Mouse (Mus musculus) MEL-GATA-1-ER (cell line): ENCODE measurements around the gene Mdfic.

ENCODE experiments used
- DNase-seq: peaks from one replicate; pipeline ENCODE4 v3.0.0-alpha.2; 2012; ENCODE audit warnings: low read depth; ENCODE audit errors: extremely low read depth

Mdfic gene

DNA sequence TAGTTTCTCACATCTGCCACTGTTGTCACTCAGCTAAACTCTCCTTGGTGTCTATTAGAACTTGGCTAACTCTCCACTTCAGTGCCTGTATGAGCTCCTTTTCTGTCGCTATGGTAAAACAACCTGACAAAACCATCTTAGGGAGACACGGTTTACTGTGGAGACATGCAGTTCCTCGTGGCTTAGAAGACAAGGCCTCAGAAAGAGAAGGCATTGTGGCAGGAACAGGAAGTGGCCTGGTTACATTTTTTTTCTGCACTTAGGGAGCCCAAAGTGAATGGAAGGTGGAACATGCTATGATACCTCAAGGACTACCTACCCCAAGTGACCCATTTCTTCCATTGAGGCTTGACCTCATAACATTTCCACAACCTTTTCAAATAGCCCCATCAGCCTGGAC lies 18.7 kb downstream of the Mdfic start:
- no peak for DNase-seq

DNA sequence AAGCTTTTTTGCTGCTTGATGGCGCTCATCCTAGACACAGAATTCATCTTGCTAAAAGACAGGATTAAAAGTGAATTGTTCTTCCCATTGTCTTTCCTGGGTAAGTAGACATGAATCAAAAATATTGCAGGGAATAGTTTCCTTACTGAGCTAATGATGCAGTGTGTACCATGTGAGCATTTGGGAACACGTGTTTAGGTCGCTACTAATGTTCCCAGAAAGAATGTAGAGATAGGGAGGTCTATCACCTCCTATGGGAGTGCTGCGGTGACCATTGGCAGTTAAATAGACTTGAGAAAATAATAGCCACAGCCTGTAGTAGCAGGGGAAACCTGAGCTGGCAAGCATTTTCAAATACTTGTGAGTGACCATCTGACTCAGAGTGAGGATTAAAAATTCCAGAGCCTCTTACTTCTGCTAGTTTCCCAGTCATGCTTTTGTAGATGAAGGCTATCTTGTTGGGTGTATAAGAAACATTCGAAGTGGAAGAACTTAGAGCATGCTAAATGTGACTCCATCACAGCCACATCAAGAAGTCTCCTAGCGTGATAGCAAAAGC lies 22.2 kb downstream of the Mdfic start:
- DNase-seq = no peak

- DNase-seq = no peak
These were observed 22.9 kb downstream of the Mdfic start for GRCm38 (mm10) chr6:15743291-15743792.

DNA sequence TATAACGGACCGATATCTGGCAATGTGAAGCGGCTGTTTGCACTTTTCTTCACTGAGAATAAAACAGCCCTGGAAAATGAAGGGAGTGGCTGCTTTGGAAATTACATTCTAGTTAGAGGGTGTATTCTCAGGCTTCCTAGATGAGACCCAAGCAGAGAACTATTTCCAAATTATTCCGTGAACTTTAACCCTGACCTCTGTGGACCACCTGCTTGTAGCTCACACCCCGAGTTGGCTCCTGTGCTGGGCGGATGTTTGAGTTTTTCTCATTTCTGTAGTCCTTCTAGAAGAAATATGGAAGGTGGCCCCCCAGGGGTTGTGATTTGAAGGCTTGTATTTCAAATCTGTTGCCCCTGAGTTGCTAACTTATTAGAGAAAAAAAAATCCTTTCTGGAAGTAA lies 23.3 kb downstream of the Mdfic start:
- no peak for DNase-seq

- no peak for DNase-seq
These were observed 24.9 kb downstream of the Mdfic start for GRCm38 (mm10) chr6:15745313-15745712.

DNA sequence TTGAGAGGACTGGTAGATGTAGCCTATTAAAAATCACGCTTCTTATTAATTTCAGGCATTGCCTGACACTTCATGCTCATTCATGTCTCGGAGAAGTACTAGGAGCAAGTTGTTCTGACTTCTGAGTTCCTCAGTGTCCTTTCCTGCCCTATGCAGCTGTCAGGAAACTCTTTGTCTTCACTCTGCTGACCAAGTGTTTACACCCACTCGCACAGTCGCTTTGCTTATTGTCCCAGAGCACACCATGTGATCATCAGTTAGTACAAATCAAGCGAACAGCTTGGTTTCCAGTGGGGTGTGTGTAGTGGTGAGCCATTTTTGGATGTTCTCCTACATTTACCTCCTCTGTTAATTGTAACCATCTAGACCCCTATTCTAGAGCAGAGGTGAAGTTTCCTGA lies 25.4 kb downstream of the Mdfic start:
- DNase-seq = no peak

DNA sequence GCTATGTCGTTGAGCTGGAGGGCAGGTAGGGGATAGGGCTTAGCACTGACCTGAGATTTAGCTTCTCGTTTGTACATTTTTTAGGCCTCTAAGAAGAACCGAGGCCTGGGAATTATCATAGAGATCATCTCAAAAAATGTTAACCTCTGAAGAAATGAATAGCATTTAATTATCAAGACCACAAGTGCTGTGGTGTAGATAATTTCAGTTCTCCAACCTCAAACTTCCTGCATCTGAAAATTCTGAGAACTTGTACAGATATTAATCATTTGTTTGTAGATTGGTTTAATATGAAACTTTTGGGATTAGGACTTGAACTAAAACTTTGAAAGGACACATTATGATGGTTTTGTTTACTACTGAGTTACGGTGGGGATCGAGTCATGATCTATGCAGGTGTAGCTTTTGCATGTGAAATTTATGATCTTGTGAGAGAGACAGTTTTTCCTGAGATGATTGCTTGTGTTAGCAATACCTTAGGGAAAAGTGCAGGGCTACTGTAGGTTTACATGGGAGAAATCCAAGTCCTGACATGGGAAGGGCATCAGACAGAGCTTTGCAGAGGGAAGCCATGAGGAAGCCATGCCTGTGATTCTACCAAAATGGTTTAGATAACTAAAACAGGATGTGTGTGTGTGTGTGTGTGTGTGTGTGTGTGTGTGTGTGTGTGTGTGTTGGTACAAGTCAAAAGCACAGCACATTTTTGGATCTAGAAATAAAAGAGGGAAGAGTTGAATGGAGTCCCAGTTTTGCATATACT lies 27.1 kb downstream of the Mdfic start:
- no peak for DNase-seq

DNA sequence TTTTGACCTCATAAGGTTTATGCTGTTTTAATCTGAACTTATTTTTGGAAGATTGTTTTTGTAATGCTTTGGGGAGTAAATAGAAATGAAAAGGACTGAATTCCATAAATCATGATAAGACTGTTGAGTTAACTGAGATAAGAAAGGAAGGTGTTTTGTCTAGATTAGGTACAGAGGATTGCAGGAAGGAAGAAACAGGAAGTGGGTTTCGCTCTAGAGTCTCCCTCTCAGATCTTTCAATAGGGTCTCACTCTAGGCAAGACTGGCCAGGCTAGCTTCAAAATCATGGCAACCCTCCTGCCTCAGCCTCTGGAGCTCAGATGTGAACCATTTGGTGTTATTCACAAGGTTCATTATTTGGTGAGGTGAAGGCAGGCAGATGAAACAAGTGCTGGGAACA lies 27.8 kb downstream of the Mdfic start:
- DNase-seq = no peak

- no peak for DNase-seq
These were observed 28.5 kb downstream of the Mdfic start for GRCm38 (mm10) chr6:15748943-15749342.

GRCm38 (mm10) chr6:15750101-15750500 lies 29.6 kb downstream of the Mdfic start:
- no peak for DNase-seq

DNA sequence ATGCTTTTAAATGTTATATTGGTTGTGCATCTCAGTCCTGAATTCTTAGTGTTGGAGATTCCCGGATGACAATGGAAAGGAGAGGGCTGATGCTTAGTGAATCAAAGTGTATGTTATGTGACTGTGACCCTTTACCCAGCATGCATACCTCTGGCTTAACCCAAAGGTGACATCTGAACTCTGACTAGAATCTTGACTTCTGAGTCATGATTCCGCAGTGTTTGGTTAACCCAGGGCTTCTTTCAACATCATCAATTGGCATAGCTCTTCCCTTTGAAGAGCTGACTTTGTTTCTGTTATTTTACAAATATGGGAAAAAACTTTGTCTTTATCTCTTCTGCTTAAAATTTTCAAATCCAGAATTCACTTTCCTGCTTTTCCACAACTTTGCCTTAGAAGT lies 30.9 kb downstream of the Mdfic start:
- DNase-seq = no peak

- no peak for DNase-seq
These were observed 31.7 kb downstream of the Mdfic start for GRCm38 (mm10) chr6:15752160-15752559.

DNA sequence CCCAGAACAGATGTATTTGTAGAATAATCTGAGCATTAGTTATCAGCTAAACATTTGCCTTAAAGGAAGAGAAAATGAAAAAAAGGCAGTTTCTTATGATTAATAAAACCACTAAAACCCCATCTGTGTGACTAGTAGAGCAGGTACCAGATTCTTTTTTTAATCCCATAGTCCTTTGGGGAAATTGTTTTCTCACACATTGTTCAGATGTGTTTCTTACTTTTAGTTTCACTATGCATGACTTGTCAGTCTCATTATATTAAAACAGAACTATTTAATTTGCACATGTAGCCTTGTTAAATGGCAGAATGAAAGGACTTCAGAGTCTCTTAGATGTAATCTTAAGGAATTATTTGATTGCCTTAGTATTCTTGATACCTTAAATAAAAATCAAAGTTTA lies 32.7 kb downstream of the Mdfic start:
- DNase-seq = no peak

- no peak for DNase-seq
These were observed 37.9 kb downstream of the Mdfic start for GRCm38 (mm10) chr6:15758394-15758793.

- DNase-seq = no peak
These were observed 40.3 kb downstream of the Mdfic start for GRCm38 (mm10) chr6:15760750-15761149.

DNA sequence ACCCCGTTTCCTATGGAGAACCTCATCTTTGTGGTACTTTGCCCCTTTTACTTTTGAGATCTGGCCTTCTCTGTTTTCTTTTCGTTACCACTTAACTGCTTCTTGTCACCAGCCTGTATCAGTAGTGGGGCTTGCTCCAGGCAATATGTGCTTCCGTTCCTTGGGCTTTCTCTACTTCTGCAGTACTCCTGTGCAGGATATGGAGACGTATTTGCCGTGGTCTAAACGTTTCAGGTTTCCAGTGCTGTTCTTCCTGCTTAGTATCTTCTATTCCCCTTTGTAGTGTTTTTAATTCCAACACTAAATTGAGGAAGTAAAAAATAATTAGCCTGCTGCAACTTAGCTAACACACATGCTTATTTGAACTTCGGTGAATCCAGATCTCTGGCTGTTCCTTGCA lies 43.6 kb downstream of the Mdfic start:
- no peak for DNase-seq

DNA sequence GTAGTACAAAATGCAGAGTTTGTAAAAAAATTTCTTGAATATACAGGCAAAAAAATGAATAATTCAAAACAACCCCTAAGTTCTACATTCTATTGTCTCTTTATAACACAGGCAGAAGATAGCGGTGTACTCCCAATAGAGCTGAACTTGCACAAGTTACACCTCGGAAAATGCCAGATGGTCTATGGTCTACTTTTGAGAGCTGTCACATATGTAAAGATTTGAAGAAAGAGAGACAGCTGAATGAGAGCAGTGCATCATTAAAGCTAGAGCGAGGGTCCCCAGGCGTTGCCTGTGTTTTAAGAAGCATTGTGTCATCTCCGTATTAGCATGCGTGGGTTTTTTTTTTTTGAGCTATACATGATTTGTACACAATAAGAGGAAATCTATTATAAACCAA lies 47.0 kb downstream of the Mdfic start:
- no peak for DNase-seq

DNA sequence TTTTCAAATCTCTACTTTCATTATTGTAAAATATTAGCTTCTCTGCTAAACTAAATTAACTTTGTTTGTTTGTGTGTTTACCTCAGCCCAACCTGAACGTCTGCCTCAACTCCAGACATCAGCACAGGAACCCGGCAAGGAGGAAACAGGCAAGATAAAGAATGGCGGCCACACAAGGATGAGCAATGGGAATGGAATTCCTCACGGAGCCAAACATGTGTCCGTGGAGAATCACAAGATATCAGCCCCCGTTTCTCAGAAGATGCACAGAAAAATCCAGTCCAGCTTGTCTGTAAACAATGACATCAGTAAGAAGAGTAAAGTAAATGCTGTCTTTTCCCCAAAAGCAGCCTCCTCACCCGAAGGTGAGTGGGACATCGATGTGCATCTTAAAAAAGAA lies 49.7 kb downstream of the Mdfic start:
- no peak for DNase-seq

DNA sequence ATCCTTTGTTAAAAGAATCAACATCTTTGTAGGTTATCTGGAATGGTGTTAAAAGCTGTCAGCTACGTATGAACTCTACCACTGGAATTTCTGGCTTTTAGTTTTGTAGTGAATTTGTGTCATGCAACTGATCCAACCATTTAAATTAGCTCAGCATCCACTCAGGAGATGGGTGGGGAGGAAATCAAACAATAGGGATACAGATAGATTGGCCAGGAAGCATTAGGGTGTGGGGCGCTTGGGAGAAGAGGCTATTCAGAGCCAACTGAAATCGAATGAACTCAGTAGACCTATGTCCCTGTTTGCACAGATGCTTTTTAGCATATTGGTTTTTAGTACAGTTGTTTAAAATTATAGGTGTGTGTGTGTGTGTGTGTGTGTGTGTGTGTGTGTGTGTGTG lies 56.6 kb downstream of the Mdfic start:
- no peak for DNase-seq

DNA sequence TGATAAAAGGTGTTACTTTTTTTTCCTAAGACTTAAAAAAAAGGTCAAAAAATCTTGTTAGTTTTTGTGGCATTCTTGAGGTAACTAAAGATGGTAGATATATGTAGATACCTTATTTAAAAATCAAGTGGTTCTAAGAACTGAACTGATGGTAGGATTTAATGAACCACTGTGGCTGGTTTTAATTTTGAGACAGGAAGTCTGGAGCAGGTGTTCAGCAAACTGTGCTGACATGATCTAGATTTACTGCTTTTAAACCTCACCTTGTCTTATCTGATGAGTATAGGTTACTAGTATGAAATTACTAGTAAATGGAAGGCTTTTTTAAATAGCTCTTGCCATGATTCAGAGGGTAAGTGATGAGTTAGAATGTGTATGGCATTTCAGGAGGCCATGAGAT lies 59.7 kb downstream of the Mdfic start:
- DNase-seq = no peak

DNA sequence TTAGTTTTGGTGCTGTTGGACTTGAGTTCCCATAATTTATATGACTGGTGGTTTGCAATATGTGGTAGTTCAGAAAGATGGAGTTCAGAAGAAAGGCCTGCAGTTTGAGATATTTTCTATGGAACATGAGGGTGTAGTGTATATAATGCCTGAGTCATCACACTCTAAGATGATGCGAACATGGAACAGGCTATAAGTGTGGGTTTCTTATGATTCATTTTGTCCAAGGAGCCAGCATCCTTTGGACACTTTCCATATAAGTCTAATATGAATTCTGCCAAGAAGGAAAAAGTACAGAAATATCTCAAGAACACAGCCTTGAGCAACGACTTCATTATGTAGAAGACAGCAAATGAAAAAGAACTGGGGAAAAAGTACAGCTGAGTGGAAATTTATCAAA lies 60.2 kb downstream of the Mdfic start:
- DNase-seq = no peak

DNA sequence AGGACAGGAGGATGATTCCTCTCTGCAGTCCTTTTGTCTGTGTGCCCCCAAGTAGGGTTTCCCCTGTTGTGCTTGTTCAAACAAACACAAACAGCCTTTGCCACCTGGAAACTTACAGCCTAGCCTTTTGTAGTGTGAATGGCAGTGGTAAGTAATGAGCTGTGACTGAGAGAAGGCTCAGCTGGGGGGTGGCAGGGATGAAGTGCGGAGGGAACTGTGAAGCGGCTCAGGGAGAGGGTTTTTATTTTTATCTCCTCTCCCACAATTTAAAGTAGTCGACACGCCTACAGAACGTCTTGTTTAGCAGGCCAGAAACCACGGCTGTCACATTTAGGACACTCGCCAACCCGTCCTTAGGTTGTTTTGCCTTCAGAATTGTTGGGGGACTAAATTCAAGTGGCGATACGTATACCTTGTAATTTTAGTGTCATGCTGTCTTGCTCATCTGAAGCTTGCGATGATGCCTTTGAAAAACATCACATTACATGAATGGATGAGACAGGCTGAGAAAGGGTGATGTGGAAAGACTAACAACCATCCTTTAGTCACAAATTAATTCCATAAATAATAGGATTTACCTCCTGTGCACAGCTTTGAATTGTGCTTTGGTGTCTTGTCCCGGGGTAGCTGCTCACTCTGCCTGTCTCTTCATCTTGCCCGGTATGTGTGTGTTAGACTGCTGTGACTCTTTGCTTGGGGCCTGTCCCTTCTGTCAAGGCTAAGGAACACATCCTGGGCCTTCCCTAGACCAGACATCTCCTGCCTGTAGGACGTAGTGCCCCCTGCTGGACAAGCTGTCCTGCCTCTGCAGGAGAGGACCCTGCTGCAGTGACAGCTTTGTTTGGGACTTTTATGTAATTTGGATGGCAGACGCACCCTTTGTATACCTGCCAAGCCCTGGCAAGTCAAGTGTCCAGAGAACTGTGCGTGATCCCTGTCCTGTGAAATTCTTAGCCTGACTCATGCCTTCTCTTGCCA lies 69.4 kb downstream of the Mdfic start:
- no peak for DNase-seq
